Mouse (Mus musculus) myocyte (in vitro differentiated cells): ENCODE results near the gene Wipf2.

ENCODE experiments used
- CEBPB ChIP-seq: IDR thresholded peaks from 2 replicates; pipeline ENCODE4 v1.6.1; 2011; ENCODE audit warnings: mild to moderate bottlenecking, moderate library complexity; ENCODE audit not compliant: poor library complexity, insufficient read depth, severe bottlenecking
- E2F4 ChIP-seq: IDR thresholded peaks from one replicate; pipeline ENCODE4 v1.6.1; 2011; ENCODE audit warnings: mild to moderate bottlenecking, control low read depth, moderate library complexity; ENCODE audit not compliant: insufficient read depth
- MAX ChIP-seq: IDR thresholded peaks from one replicate; pipeline ENCODE4 v1.6.1; 2011; ENCODE audit warnings: low read depth, mild to moderate bottlenecking, control low read depth
- MYOD1 ChIP-seq, 3 experiments: IDR thresholded peaks; one replicate each; pipeline ENCODE4 v1.6.1; 2011; ENCODE audit warnings: control low read depth in 2 of 3, low read depth in 2 of 3, mild to moderate bottlenecking in 2 of 3, moderate library complexity in 1 of 3; ENCODE audit not compliant: insufficient read length in 2 of 3, control insufficient read depth in 1 of 3
- POLR2A ChIP-seq: IDR thresholded peaks from one replicate; pipeline ENCODE4 v1.6.1; 2011; ENCODE audit warnings: low read depth, mild to moderate bottlenecking, control low read depth, moderate library complexity; ENCODE audit not compliant: insufficient read length
- POLR2AphosphoS2 ChIP-seq: IDR thresholded peaks from one replicate; pipeline ENCODE4 v1.6.1; 2011; ENCODE audit warnings: low read depth, control low read depth; ENCODE audit not compliant: insufficient read length
- TCF12 ChIP-seq: IDR thresholded peaks from one replicate; pipeline ENCODE4 v1.6.1; 2011; ENCODE audit warnings: mild to moderate bottlenecking, control low read depth; ENCODE audit not compliant: poor library complexity, insufficient read depth, severe bottlenecking
- TCF3 ChIP-seq: IDR thresholded peaks from one replicate; pipeline ENCODE4 v1.6.1; 2011; ENCODE audit warnings: low read depth, control low read depth; ENCODE audit not compliant: insufficient read length
- USF1 ChIP-seq: IDR thresholded peaks from one replicate; pipeline ENCODE4 v1.6.1; 2011; ENCODE audit warnings: low read depth, mild to moderate bottlenecking, control low read depth, moderate library complexity

GRCm38 (mm10) chr11:98873900-98874299, 10.5 kb downstream of the Wipf2 start:
- no peak for TF ChIP-seq MAX
- no peak for TF ChIP-seq CEBPB
- TF ChIP-seq POLR2A = no peak
- TF ChIP-seq MYOD1 (IDR thresholded peaks at IDR 0.05; ENCODE audit: control insufficient read depth in 1 of 3, insufficient read length in 2 of 3, low read depth in 2 of 3) = no peak
- no peak for TF ChIP-seq TCF12
- no peak for TF ChIP-seq E2F4
- no peak for TF ChIP-seq POLR2AphosphoS2
- no peak for TF ChIP-seq USF1
- no peak for TF ChIP-seq TCF3
